Mouse (Mus musculus): ENCODE data around the gene Atp7b.

Gene Atp7b

DNA sequence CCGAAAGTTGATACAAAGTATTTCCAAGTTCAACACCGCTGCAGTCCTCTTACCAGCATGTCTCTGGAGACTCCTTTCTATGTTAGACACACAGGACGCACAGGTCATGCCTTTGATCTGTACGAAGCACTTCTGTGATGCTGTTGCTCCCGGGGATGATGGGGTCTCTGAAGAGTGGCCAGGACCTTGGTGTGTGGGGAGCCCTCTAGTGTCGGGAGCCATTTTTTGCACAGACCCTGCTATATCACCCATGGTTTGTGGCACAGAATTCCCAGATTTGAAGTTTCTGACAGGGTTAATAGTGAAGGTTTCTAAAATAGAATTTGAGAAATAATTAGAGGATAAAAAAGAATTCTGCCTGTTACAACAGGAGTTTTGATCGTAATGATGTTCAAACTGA lies 37.9 kb downstream of the Atp7b start:
- DNase-seq, result no peak

GRCm38 (mm10) chr8:22019498-22019897 lies 40.6 kb downstream of the Atp7b start:
- DNase-seq, result no peak

- no peak for DNase-seq
Observed at GRCm38 (mm10) chr8:22017731-22018130, 42.4 kb downstream of the Atp7b start.

- DNase-seq, result peak; percentile 3 to 26
Observed at GRCm38 (mm10) chr8:22013034-22013707, 46.9 kb downstream of the Atp7b start.

DNA sequence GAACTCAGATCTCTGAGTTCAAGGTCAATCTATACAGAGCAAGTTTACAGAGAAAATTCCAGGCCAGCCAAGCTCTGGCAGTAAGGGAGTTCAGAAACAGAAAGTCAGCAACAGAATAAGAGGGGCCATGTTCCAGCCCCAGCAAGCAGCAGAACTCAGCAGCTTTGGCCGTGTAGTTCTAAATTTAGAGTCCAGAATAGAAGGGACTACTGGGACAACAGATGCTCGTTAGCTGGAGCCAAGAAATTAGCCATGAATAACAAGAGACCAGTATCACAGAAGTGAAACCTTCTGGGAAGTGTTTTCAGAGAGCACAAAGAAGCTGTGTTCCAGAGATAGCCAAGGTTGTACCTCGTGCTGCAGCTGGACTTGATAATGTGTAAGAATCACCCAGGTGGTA lies 50.7 kb downstream of the Atp7b start:
- no peak for DNase-seq

DNA sequence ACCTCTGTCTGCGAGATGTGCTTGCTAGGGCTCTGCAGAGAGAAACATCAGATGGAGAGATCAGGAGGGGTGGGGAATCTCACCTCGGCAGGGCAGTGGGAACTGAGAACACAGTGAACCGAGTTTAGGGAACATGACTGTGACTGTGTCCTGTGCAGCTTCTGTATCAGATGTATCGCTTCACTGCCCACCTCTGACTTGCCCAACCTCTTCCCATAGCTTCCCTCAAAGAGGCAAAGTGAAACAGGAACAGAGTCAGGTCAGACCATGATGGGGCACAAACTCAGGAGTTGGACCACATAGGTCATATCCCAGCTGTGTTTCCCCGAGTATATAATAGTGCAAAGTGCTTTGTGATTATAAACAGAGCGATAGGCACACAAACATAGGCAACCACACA lies 53.7 kb downstream of the Atp7b start:
- no peak for DNase-seq

- no peak for DNase-seq
Observed at GRCm38 (mm10) chr8:22004750-22005522, 55.2 kb downstream of the Atp7b start.

DNA sequence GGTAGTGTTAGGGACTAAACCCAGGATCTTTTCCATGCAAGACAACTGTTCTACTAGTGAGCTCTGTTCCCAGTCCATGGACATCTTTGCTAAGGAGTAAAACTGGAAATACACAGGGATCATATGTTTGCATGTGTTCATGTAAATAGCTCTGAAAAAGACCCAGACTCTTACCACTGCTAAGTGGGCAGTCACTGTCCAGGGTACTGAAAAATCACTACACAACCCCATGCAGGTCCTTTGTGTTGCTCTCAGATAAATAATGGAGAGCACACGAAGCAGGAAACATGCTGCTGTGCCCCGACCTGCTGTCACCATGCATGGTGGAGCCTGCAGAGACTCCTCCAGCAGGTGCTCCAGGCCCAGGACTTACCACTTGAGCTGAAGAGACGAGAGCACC lies 64.9 kb downstream of the Atp7b start:
- no peak for DNase-seq

DNA sequence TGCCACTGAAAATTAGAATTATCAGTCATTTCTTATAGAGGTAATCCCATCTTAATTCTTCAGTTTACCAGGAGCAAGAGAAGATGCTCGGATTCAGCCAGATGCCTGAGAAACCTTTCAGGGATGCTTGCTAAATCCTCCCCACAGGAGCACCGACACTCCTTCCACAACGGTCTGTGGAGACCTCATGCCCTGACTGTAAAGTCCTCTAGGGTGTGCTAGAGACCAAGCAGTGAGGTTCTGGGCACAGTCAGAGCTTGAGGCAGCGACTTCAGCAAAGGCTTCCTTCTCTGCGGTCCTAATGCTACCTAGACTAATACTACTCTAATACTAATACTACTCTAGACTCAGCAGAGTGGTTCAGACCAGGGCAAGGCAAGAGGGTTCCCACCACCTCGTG lies 67.9 kb downstream of the Atp7b start:
- peak; percentile 4 to 11 for DNase-seq

- no peak for DNase-seq
Observed at GRCm38 (mm10) chr8:21981664-21982337, 78.3 kb downstream of the Atp7b start.

GRCm38 (mm10) chr8:21978193-21978592 lies 81.9 kb downstream of the Atp7b start:
- no peak for DNase-seq

- no peak for DNase-seq
Observed at GRCm38 (mm10) chr8:21969475-21969874, 90.6 kb downstream of the Atp7b start, which contains the start of gene Ccdc70. Gene Ccdc70 (plus strand): TSS chr8:21969775.

DNA sequence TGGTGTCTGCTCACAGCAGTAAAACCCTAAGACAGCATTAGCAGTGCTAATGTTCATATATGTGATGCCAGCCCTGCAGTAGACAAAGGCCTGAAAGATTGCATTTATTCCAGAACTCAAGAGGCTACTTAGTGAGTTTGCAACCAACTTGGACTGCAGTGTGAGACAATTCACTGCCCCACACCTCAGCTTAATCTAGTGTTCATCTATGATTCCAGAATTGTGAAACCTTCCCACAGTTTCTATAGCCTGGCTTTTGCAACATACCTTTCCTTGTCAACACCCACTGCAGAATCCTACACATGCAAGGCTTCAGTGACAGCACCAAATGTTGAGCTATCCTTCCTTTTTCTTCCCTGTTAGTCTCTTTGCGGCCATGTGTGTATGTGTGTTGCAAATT lies 93.5 kb downstream of the Atp7b start:
- DNase-seq, result no peak

GRCm38 (mm10) chr8:21958414-21958813 lies 101.7 kb downstream of the Atp7b start, which contains the start of gene Fam90a1a:
Gene Fam90a1a (plus strand): TSS chr8:21958714.
- no peak for DNase-seq

- no peak for DNase-seq
Observed at GRCm38 (mm10) chr8:21956336-21956735, 103.8 kb downstream of the Atp7b start.

DNA sequence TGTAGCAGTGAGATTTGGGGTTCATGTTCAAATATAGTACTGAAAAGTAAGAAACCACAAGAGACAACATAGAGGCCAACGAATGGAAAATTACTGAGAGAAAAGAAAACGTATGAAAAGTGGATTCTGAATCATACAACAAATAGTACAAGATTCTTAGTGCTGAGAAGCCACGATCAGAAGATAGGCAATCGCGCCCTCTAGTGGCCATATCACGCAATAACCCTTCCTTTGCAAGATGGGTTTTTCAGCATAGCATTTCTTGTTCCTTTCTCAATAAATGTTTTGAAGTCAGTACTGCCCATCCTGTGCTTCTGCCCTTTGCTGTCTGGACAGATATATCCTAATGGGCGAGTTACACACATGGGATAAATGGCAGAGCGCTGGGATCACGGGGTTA lies 104.8 kb downstream of the Atp7b start:
- DNase-seq, result peak; percentile 10 to 13

DNA sequence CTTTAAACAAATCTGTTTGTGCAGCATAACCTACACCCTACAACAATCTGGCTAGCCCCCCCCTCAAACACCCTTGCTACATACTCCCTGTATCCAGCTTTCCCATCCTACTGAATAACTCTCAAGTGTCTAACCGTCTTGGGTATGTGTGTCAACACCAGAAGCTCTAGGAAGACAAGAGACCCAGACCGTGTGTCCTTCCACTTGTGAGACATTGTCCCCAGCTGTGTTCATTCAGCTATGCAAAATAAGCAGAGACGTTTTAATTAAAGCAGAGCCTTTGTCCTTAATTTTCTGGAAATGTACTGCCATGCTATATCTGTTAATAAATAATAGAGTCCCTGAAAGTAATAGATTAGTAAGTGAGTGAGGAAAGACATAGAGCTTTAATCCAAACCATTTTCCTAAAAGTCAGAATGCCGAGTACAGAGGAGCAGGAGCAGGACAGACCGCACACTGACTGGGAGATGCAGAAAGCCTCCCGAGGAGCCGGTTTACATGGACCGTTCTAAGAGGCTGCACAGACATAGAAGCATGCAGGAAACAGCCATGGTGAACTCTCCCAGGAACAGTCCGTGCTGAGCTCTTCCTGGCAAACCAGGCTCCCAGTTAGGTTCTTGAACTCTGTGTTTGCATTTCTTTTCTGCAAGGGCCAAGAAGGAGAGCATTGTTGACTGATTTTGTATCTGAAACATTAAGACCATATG lies 112.6 kb downstream of the Atp7b start:
- no peak for DNase-seq

GRCm38 (mm10) chr8:21946462-21946861 lies 113.6 kb downstream of the Atp7b start, which contains the start of gene Defb13:
Gene Defb13 (plus strand): TSS chr8:21946762.
- DNase-seq, result no peak

Data from B cell, adult 2 months (primary cell).